Mouse (Mus musculus): Measurements from ENCODE around the gene Lrrc59. TPM values are rescaled to one million over a fixed set of nuclear protein-coding genes. Genes with fewer than 3 reads are reported as not detected.
"Not testable (repeated sequence)": the region's sequence is repeated elsewhere in the genome, so short reads cannot be mapped to it uniquely, and the experiment has no call there.

The Lrrc59 gene
- polyA plus RNA-seq, 1 experiment, result 346 TPM

GRCm38 (mm10) chr11:94632988-94633387, 3.4 kb downstream of the Lrrc59 start:
- Histone ChIP-seq H3K79me3 (ENCODE audit: low read depth) (peaks cover 58% of the 10 kb centered on the region), H3K4me3 (ENCODE audit: insufficient read depth, poor library complexity, severe bottlenecking) (no peak overlapping the region), H3ac (ENCODE audit: control insufficient read depth, insufficient read length, low read depth) (no peak overlapping the region), H3K36me3 (ENCODE audit: control insufficient read depth, insufficient read depth) (peaks cover 65% of the 10 kb centered on the region), H3K27me3 (ENCODE audit: control insufficient read depth, insufficient read depth, insufficient read length) (no peaks in the 10 kb centered on the region), H3K79me2 (ENCODE audit: control insufficient read depth, insufficient read depth) (peaks cover 85% of the 10 kb centered on the region)
- TF ChIP-seq MYOG (IDR thresholded peaks at IDR 0.05; ENCODE audit: control insufficient read depth, extremely low read depth, insufficient read length) (no peak), FOSL1 (IDR thresholded peaks at IDR 0.05; ENCODE audit: insufficient read depth, low read length, poor library complexity, severe bottlenecking) (no peak), MYOD1 (IDR thresholded peaks at IDR 0.05; ENCODE audit: control insufficient read depth, insufficient read length, low read depth) (no peak), CTCF (IDR thresholded peaks at IDR 0.05; ENCODE audit: control insufficient read depth, insufficient read depth, insufficient read length) (no peak), USF1 (IDR thresholded peaks at IDR 0.05; ENCODE audit: low read depth) (no peak), CEBPB (IDR thresholded peaks at IDR 0.05; ENCODE audit: low read depth) (no peak), MAX (IDR thresholded peaks at IDR 0.05) (no peak)

DNA sequence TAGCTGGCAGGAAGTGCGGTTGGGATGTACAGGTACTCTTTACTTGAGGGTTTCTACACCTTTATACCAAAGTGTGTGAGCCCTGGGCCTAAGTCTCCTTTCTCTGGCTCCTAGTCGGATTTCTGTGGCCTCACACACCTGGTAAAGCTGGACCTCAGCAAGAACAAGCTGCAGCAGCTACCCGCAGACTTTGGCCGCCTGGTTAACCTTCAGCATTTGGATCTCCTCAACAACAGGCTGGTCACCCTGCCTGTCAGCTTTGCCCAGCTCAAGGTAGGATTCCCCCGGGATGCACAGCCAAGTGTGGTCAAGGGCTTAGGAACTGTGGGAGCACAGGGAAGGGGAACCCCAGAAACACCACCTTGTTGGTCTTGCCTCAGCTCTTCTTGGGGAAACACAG, 4.9 kb downstream of the Lrrc59 start:
- H3K79me2 ChIP-seq (ENCODE audit: control insufficient read depth, insufficient read depth), result peaks cover 87% of the 10 kb centered on the region
- TF ChIP-seq MAX (IDR thresholded peaks at IDR 0.05) (no peak), CEBPB (IDR thresholded peaks at IDR 0.05; ENCODE audit: low read depth) (no peak), FOSL1 (IDR thresholded peaks at IDR 0.05; ENCODE audit: insufficient read depth, low read length, poor library complexity, severe bottlenecking) (no peak), MYOG (IDR thresholded peaks at IDR 0.05; ENCODE audit: control insufficient read depth, extremely low read depth, insufficient read length) (no peak), MYOD1 (IDR thresholded peaks at IDR 0.05; ENCODE audit: control insufficient read depth, insufficient read length, low read depth) (no peak), CTCF (IDR thresholded peaks at IDR 0.05; ENCODE audit: control insufficient read depth, insufficient read depth, insufficient read length) (no peak), USF1 (IDR thresholded peaks at IDR 0.05; ENCODE audit: low read depth) (no peak)
- peaks cover 59% of the 10 kb centered on the region for H3K79me3 ChIP-seq (ENCODE audit: low read depth)
- no peaks in the 10 kb centered on the region for H3K27me3 ChIP-seq (ENCODE audit: control insufficient read depth, insufficient read depth, insufficient read length)
- peaks cover 79% of the 10 kb centered on the region for H3K36me3 ChIP-seq (ENCODE audit: control insufficient read depth, insufficient read depth)
- no peak overlapping the region for H3ac ChIP-seq (ENCODE audit: control insufficient read depth, insufficient read length, low read depth)
- no peak overlapping the region for H3K4me3 ChIP-seq (ENCODE audit: insufficient read depth, poor library complexity, severe bottlenecking)

- TF ChIP-seq MYOG (IDR thresholded peaks at IDR 0.05; ENCODE audit: control insufficient read depth, extremely low read depth, insufficient read length), result no peak
- no peak for TF ChIP-seq USF1 (IDR thresholded peaks at IDR 0.05; ENCODE audit: low read depth)
- TF ChIP-seq CEBPB (IDR thresholded peaks at IDR 0.05; ENCODE audit: low read depth), result no peak
- no peak for TF ChIP-seq FOSL1 (IDR thresholded peaks at IDR 0.05; ENCODE audit: insufficient read depth, low read length, poor library complexity, severe bottlenecking)
- no peak for TF ChIP-seq CTCF (IDR thresholded peaks at IDR 0.05; ENCODE audit: control insufficient read depth, insufficient read depth, insufficient read length)
- TF ChIP-seq MYOD1 (IDR thresholded peaks at IDR 0.05; ENCODE audit: control insufficient read depth, insufficient read length, low read depth), result no peak
- no peak for TF ChIP-seq MAX (IDR thresholded peaks at IDR 0.05)
- H3K79me2 ChIP-seq (ENCODE audit: control insufficient read depth, insufficient read depth), result no peaks in the 10 kb centered on the region
- H3K4me3 ChIP-seq (ENCODE audit: insufficient read depth, poor library complexity, severe bottlenecking), result no peak overlapping the region
- peaks cover 2% of the 10 kb centered on the region for H3K79me3 ChIP-seq (ENCODE audit: low read depth)
- H3ac ChIP-seq (ENCODE audit: control insufficient read depth, insufficient read length, low read depth), result no peak overlapping the region
- peaks cover 78% of the 10 kb centered on the region for H3K36me3 ChIP-seq (ENCODE audit: control insufficient read depth, insufficient read depth)
- no peaks in the 10 kb centered on the region for H3K27me3 ChIP-seq (ENCODE audit: control insufficient read depth, insufficient read depth, insufficient read length)
Measured at GRCm38 (mm10) chr11:94644461-94645219, 15.1 kb downstream of the Lrrc59 start.

GRCm38 (mm10) chr11:94646457-94646856, 16.9 kb downstream of the Lrrc59 start:
- Histone ChIP-seq H3ac (ENCODE audit: control insufficient read depth, insufficient read length, low read depth) (no peak overlapping the region), H3K79me2 (ENCODE audit: control insufficient read depth, insufficient read depth) (no peaks in the 10 kb centered on the region), H3K4me3 (ENCODE audit: insufficient read depth, poor library complexity, severe bottlenecking) (no peak overlapping the region), H3K36me3 (ENCODE audit: control insufficient read depth, insufficient read depth) (peaks cover 72% of the 10 kb centered on the region), H3K79me3 (ENCODE audit: low read depth) (peaks cover 2% of the 10 kb centered on the region), H3K27me3 (ENCODE audit: control insufficient read depth, insufficient read depth, insufficient read length) (no peaks in the 10 kb centered on the region)
- no peak for TF ChIP-seq MYOD1 (IDR thresholded peaks at IDR 0.05; ENCODE audit: control insufficient read depth, insufficient read length, low read depth)
- no peak for TF ChIP-seq CTCF (IDR thresholded peaks at IDR 0.05; ENCODE audit: control insufficient read depth, insufficient read depth, insufficient read length)
- no peak for TF ChIP-seq MYOG (IDR thresholded peaks at IDR 0.05; ENCODE audit: control insufficient read depth, extremely low read depth, insufficient read length)
- no peak for TF ChIP-seq MAX (IDR thresholded peaks at IDR 0.05)
- no peak for TF ChIP-seq FOSL1 (IDR thresholded peaks at IDR 0.05; ENCODE audit: insufficient read depth, low read length, poor library complexity, severe bottlenecking)
- TF ChIP-seq USF1 (IDR thresholded peaks at IDR 0.05; ENCODE audit: low read depth), result no peak
- TF ChIP-seq CEBPB (IDR thresholded peaks at IDR 0.05; ENCODE audit: low read depth), result no peak

DNA sequence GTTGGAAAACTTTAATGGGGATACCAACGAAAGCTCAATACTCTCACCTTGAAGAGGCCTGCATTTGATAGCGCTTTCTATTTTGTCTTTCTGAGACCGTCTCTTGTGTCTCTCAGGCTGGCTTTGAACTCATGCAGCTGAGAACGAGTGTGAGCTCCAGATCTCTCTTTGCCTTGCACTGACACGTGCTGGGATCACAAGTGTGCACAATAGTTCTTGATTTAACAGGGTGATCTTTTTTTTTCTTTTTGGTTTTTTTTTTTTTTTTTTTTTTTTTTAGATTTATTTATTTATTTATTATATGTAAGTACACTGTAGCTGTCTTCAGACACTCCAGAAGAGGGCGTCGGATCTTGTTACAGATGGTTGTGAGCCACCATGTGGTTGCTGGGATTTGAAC, 21.7 kb downstream of the Lrrc59 start:
- H3K4me3 ChIP-seq (ENCODE audit: insufficient read depth, poor library complexity, severe bottlenecking); H3K27me3 ChIP-seq (ENCODE audit: control insufficient read depth, insufficient read depth, insufficient read length): not testable (repeated sequence)
- peaks cover 30% of the 10 kb centered on the region for H3K36me3 ChIP-seq (ENCODE audit: control insufficient read depth, insufficient read depth)

DNA sequence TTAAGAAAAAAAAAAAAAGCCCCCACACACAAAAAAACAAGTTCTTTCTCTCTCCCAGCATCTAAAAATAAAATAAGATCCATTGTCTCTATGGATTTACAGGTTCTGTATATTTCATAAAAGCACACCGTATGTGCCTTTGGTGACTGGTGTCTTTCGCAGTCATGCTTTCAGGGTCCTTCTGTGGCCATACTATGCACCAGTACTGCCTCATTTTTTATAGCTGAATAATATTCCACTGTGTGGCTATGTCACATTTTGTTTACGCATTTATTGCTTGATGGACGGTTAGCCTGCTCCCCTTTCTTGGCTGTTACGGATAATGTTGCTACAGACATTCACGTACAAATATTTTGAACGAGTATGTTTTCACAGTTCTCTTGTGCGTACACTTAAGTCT, 23.4 kb downstream of the Lrrc59 start:
- Histone ChIP-seq H3K79me3 (ENCODE audit: low read depth) (peaks cover 6% of the 10 kb centered on the region), H3K27me3 (ENCODE audit: control insufficient read depth, insufficient read depth, insufficient read length) (no peaks in the 10 kb centered on the region), H3K36me3 (ENCODE audit: control insufficient read depth, insufficient read depth) (peaks cover 28% of the 10 kb centered on the region), H3K79me2 (ENCODE audit: control insufficient read depth, insufficient read depth) (peaks cover 31% of the 10 kb centered on the region), H3ac (ENCODE audit: control insufficient read depth, insufficient read length, low read depth) (no peak overlapping the region), H3K4me3 (ENCODE audit: insufficient read depth, poor library complexity, severe bottlenecking) (peak overlapping the region; percentile 48)
- TF ChIP-seq MAX (IDR thresholded peaks at IDR 0.05), result no peak
- TF ChIP-seq MYOD1 (IDR thresholded peaks at IDR 0.05; ENCODE audit: control insufficient read depth, insufficient read length, low read depth), result no peak
- TF ChIP-seq CEBPB (IDR thresholded peaks at IDR 0.05; ENCODE audit: low read depth), result no peak
- no peak for TF ChIP-seq MYOG (IDR thresholded peaks at IDR 0.05; ENCODE audit: control insufficient read depth, extremely low read depth, insufficient read length)
- no peak for TF ChIP-seq CTCF (IDR thresholded peaks at IDR 0.05; ENCODE audit: control insufficient read depth, insufficient read depth, insufficient read length)
- no peak for TF ChIP-seq FOSL1 (IDR thresholded peaks at IDR 0.05; ENCODE audit: insufficient read depth, low read length, poor library complexity, severe bottlenecking)
- no peak for TF ChIP-seq USF1 (IDR thresholded peaks at IDR 0.05; ENCODE audit: low read depth)

More for the DNA sequence above, 21.7 kb downstream of the Lrrc59 start:
- H3K79me2 ChIP-seq (ENCODE audit: control insufficient read depth, insufficient read depth), result peaks cover 31% of the 10 kb centered on the region
- not testable (repeated sequence) for H3K79me3 ChIP-seq (ENCODE audit: low read depth); H3ac ChIP-seq (ENCODE audit: control insufficient read depth, insufficient read length, low read depth)
